Mouse (Mus musculus) CH12.LX (cell line): Measurements from ENCODE around the gene Hck.
A peak's percentile ranks its signal among the peaks of the same experiment; 100 is the strongest.

ENCODE experiments used
- CTCF ChIP-seq, 2 experiments: IDR thresholded peaks in 1 of 2; conservative IDR thresholded peaks in 1 of 2; 2 replicates each; pipeline ENCODE4 v1.5.1; 2011 to 2012; ENCODE audit warnings: low read depth in 2 of 2, low read length in 2 of 2, improper control_type of control experiment in 1 of 2, inconsistent platforms in 1 of 2, mild to moderate bottlenecking in 1 of 2, moderate library complexity in 1 of 2
- EP300 ChIP-seq: IDR thresholded peaks from 2 replicates; pipeline ENCODE4 v1.6.1; 2011; ENCODE audit warnings: low read length, improper control_type of control experiment
- JUND ChIP-seq: conservative IDR thresholded peaks from 2 replicates; pipeline ENCODE4 v1.6.1; 2011; ENCODE audit warnings: low read depth, low read length, improper control_type of control experiment
- KAT2A ChIP-seq: IDR thresholded peaks from 2 replicates; pipeline ENCODE4 v1.6.1; 2012; ENCODE audit warnings: low read length, improper control_type of control experiment, inconsistent platforms; ENCODE audit not compliant: insufficient replicate concordance
- MEF2A ChIP-seq: IDR thresholded peaks from 2 replicates; pipeline ENCODE4 v1.6.1; 2014; ENCODE audit warnings: low read depth, mild to moderate bottlenecking, inconsistent platforms, low read length, improper control_type of control experiment, borderline replicate concordance
- MYC ChIP-seq: IDR thresholded peaks from 2 replicates; pipeline ENCODE4 v1.6.1; 2011; ENCODE audit warnings: low read depth, mild to moderate bottlenecking, improper control_type of control experiment, low read length
- POLR2A ChIP-seq: IDR thresholded peaks from 2 replicates; pipeline ENCODE4 v1.6.1; 2011; ENCODE audit warnings: low read depth, mild to moderate bottlenecking, improper control_type of control experiment, low read length
- ZKSCAN1 ChIP-seq: IDR thresholded peaks from 2 replicates; pipeline ENCODE4 v1.6.1; 2012; ENCODE audit warnings: low read depth, inconsistent platforms, low read length, improper control_type of control experiment, borderline replicate concordance

GRCm38 (mm10) chr2:153147715-153148114, 39.4 kb downstream of the Hck start:
- TF ChIP-seq CTCF (conservative IDR thresholded peaks at IDR 0.05 in 1 of 2, IDR thresholded peaks at IDR 0.05 in 1 of 2; ENCODE audit: low read depth in 2 of 2, low read length in 2 of 2) (peak; percentile 47 to 87), EP300 (no peak), MEF2A (no peak), POLR2A (no peak), MYC (no peak), JUND (no peak), KAT2A (no peak), ZKSCAN1 (no peak)
